Mouse (Mus musculus) G1E (cell line): Measurements from ENCODE around the gene Pcnx3.

Experiments
- CTCF ChIP-seq: IDR thresholded peaks from 2 replicates; pipeline ENCODE4 v1.5.1; 2012; ENCODE audit warnings: low read depth, low read length, inconsistent platforms, mixed read lengths
- GATA1 ChIP-seq: IDR thresholded peaks from 2 replicates; pipeline ENCODE4 v1.6.1; 2012; ENCODE audit warnings: borderline replicate concordance, low read length, inconsistent platforms, mixed read lengths

- TF ChIP-seq GATA1 (no peak), CTCF (no peak)
Measured at GRCm38 (mm10) chr19:5680432-5680831, 8.3 kb downstream of the Pcnx3 start.
